Mouse (Mus musculus): ENCODE measurements at regions not wholly inside any gene's neighbourhood (a gene's known extent, or its start where the extent isn't known, plus 50 kb on each side); places are given as distances from the start of the nearest gene placed in this dataset.

DNA sequence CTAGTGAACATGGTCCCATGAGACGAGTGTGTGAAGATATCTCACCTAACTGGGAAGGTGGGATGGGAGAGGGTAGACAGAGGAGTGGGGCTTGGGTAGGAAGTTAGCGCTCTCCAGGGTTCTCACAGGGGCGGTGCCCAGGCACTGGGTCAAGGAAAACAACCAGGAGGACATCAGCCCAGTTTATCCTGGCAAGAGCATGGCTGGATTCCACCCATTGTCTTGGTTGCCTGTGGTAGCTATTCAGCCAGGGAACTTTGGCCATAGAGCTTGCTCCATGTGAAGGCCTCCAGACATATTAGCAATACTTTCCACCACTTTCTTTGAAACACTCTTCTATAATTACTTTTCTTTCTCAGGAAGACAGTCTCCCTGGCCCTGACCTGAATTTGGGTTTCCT, 131.4 kb downstream of the 1700020N01Rik start:
- TF ChIP-seq POLR2A (IDR thresholded peaks at IDR 0.05; ENCODE audit: borderline replicate concordance, low read depth, low read length) (no peak), CTCF (IDR thresholded peaks at IDR 0.05; ENCODE audit: low read depth, low read length) (no peak)
